Mouse (Mus musculus) kidney, postnatal 14 days (tissue): ENCODE data around the gene AC192777.2.
"Not testable (repeated sequence)": the region's sequence is repeated elsewhere in the genome, so short reads cannot be mapped to it uniquely, and the experiment has no call there.

Source experiments
- DNase-seq: peaks from one replicate; pipeline ENCODE4 v3.0.0; 2022; ENCODE audit warnings: mixed read lengths

AC192777.2 gene

GRCm38 (mm10) chr17:40095150-40095549 is at the start of gene AC192777.2:
AC192777.2 (plus strand) TSS chr17:40095450.
- DNase-seq = not testable (repeated sequence)

- not testable (repeated sequence) for DNase-seq
Measured at GRCm38 (mm10) chr17:40116172-40116571, 20.9 kb downstream of the AC192777.2 start.

GRCm38 (mm10) chr17:40116877-40117276 is 21.6 kb downstream of the AC192777.2 start:
- DNase-seq = not testable (repeated sequence)
